Mouse (Mus musculus) stomach, postnatal 0 days (tissue): ENCODE measurements around the gene Clasp2. TPM values are rescaled to one million over a fixed set of nuclear protein-coding genes. Genes with fewer than 3 reads are reported as not detected.
"Not testable (repeated sequence)": the region's sequence is repeated elsewhere in the genome, so short reads cannot be mapped to it uniquely, and the experiment has no call there.

ENCODE experiments used
- ATAC-seq: fragments of 200-750 bp; cut with Nextera tagmentation; 2 replicates; pipeline ENCODE4 v1.8.0; 2017; ENCODE audit not compliant: low FRiP score, low TSS enrichment
- DNase-seq: peaks from one replicate; pipeline ENCODE4 v3.0.0-alpha.2; 2016; ENCODE audit warnings: low spot score
- H3K27ac ChIP-seq: fragments of 300-500 bp; sonication (generic); replicated peaks from 2 replicates; pipeline ENCODE4 v1.5.1; 2014; ENCODE audit warnings: mild to moderate bottlenecking, control low read depth
- H3K27me3 ChIP-seq: fragments of 300-500 bp; sonication (generic); 2 replicates; pipeline ENCODE4 v1.6.1; 2014; ENCODE audit warnings: low read length; ENCODE audit not compliant: control insufficient read depth, insufficient read depth
- H3K36me3 ChIP-seq: fragments of 300-500 bp; sonication (generic); 2 replicates; pipeline ENCODE4 v1.6.1; 2014; ENCODE audit warnings: low read length, mixed read lengths; ENCODE audit not compliant: control insufficient read depth, insufficient read depth
- H3K4me1 ChIP-seq: fragments of 300-500 bp; sonication (generic); replicated peaks from 2 replicates; pipeline ENCODE4 v1.6.1; 2014; ENCODE audit warnings: antibody characterized with exemption; ENCODE audit not compliant: control insufficient read depth, insufficient read depth
- H3K4me2 ChIP-seq: fragments of 300-500 bp; sonication (generic); replicated peaks from 2 replicates; pipeline ENCODE4 v1.6.1; 2014; ENCODE audit warnings: low read depth, mild to moderate bottlenecking, control low read depth, moderate library complexity
- H3K4me3 ChIP-seq: fragments of 300-500 bp; sonication (generic); 2 replicates; pipeline ENCODE4 v1.5.1; 2014; ENCODE audit warnings: low read depth, low read length, control low read depth
- H3K9ac ChIP-seq: fragments of 300-500 bp; sonication (generic); 2 replicates; pipeline ENCODE4 v1.6.1; 2014; ENCODE audit warnings: mild to moderate bottlenecking, low read length, control low read depth, mixed read lengths
- H3K9me3 ChIP-seq: fragments of 300-500 bp; sonication (generic); 2 replicates; pipeline ENCODE4 v1.6.1; 2016; ENCODE audit warnings: low read length; ENCODE audit not compliant: control insufficient read depth
- CTCF ChIP-seq: IDR thresholded peaks from 2 replicates; pipeline ENCODE4 v1.5.1; 2016; ENCODE audit warnings: antibody characterized with exemption, low read depth, mild to moderate bottlenecking, moderate library complexity
- EP300 ChIP-seq: optimal IDR thresholded peaks from 2 replicates; pipeline ENCODE3; 2016; ENCODE audit warnings: antibody characterized with exemption
- WGBS: fragments of 180-500 bp; shearing (Covaris S2); extraction: QIAGEN DNeasy Blood & Tissue Kit; methylation state at CpG from one replicate; pipeline ENCODE4 v1.1.7; 2014; 5-methylcytosine and 5-hydroxymethylcytosine counted together
- polyA plus RNA-seq: library from polyadenylated mRNA; unstranded; fragments of >200 nt; fragmentation: Nextera tagmentation; extraction: Ambion mirVana; gene quantifications from 2 replicates; pipeline ENCODE4 v1.2.1, GENCODE M21; 2015

Clasp2 gene
- polyA plus RNA-seq, 1 experiment from 2014 or later = 8.6 TPM

DNA sequence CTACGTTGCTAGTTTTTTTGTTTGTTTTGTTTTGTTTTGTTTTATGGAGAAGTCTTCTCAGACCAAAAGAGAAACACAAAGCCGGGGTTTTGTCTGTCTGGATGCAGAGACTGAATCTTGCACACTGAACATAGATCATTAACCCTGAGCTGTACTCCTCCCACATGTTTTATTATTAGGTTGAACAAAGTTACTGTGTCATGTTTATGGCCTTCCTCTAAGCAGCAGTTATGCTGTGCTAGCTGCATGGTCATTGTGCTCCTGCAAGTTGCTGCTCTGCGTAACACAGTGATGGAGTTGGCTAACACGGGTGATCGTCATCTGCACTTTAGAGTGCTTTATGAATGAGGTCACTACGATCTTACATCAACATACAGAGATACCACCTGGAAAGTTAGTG lies 21.1 kb downstream of the Clasp2 start:
- Histone ChIP-seq H3K27ac (no peak overlapping the region), H3K4me2 (no peak overlapping the region), H3K27me3 (no peaks in the 10 kb centered on the region), H3K4me3 (no peak overlapping the region), H3K4me1 (no peaks in the 10 kb centered on the region), H3K36me3 (0 out of 2 replicates have a peak, but pooled peaks cover 2% of the 10 kb centered on the region), H3K9me3 (no peaks in the 10 kb centered on the region), H3K9ac (no peak overlapping the region)
- ATAC-seq (no peak), DNase-seq (no peak)
- 87% methylated on average over 6 of the region's 6 CpGs for WGBS
- TF ChIP-seq CTCF = no peak
- no peak for TF ChIP-seq EP300

DNA sequence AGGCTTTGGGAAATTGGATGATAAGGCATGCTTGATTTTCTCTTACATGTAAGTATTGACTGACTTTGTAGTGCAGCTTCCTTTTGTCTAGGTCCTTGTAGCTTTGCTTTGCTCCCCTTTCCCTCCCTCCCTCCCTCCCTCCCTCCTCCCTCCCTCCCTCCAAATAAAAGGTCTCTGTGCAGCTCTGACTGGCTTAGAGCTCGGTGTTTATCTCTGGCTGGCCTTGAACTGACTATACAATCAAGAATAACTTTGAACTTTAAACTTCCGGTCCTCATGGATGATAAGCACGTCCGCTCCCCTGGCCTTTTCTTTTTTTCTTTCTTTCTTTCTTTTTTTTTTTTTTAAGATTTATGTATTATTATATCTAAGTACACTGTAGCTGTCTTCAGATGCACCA lies 21.9 kb downstream of the Clasp2 start:
- ATAC-seq (no peak), DNase-seq (no peak)
- H3K27me3 ChIP-seq = no peaks in the 10 kb centered on the region
- H3K4me2 ChIP-seq = no peak overlapping the region
- no peaks in the 10 kb centered on the region for H3K9me3 ChIP-seq
- H3K4me3 ChIP-seq = no peak overlapping the region
- TF ChIP-seq EP300 = no peak
- no peak for TF ChIP-seq CTCF
- 69% methylated on average over 4 of the region's 4 CpGs for WGBS
- H3K9ac ChIP-seq = no peak overlapping the region
- no peak overlapping the region for H3K27ac ChIP-seq
- H3K4me1 ChIP-seq = no peaks in the 10 kb centered on the region
- 0 out of 2 replicates have a peak, but pooled peaks cover 2% of the 10 kb centered on the region for H3K36me3 ChIP-seq

DNA sequence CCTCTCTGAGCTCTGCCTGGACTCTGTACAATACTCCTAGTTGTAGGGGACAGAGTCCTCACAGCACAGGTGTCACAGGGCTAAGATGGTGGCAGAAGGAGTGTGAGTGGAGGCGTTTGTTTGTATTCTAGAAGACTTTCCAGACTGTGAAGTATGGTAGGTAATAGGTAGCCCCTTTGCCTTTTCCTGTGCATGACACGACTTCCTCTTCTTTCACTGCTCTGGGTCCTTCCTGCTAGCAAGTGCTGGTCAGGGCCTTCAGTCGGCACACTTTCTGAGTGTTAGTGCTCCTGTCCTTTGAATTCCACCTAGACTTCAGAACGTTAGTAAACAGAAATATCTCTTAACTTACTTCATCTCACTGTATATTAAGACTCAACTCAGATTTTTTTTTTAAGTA lies 29.4 kb downstream of the Clasp2 start:
- no peak for TF ChIP-seq CTCF
- no peak for TF ChIP-seq EP300
- H3K27ac ChIP-seq = no peak overlapping the region
- H3K9ac ChIP-seq = no peak overlapping the region
- no peak overlapping the region for H3K4me2 ChIP-seq
- ATAC-seq = no peak
- no peaks in the 10 kb centered on the region for H3K4me1 ChIP-seq
- 77% methylated on average over 4 of the region's 4 CpGs for WGBS
- H3K36me3 ChIP-seq = peaks cover 4% of the 10 kb centered on the region; the same call in 1 of the 2 replicates
- no peaks in the 10 kb centered on the region for H3K27me3 ChIP-seq
- no peak overlapping the region for H3K4me3 ChIP-seq
- no peak for DNase-seq
- H3K9me3 ChIP-seq = no peaks in the 10 kb centered on the region

DNA sequence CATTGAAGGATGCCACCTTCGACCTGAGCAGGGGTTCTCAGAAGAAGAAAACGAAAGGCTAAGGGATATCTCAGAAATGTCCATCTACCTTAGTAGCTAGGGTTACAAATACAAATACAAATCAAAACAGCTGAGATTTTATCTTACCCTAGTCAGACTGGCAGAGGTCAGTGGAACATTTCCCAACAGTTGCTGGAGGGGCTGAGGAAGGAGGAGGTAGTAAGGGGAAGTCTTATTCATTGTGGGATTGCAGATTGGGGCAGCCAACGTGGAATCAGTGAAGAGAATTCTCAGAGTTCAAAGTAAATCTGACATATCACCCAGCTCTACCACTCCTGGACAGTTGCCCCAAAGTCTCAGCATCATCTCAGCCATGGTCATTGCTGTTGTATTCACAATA lies 39.6 kb downstream of the Clasp2 start:
- Histone ChIP-seq H3K4me3 (no peak overlapping the region), H3K27ac (no peak overlapping the region), H3K27me3 (no peaks in the 10 kb centered on the region), H3K9ac (no peak overlapping the region), H3K4me2 (no peak overlapping the region), H3K36me3 (no peaks in the 10 kb centered on the region), H3K9me3 (no peaks in the 10 kb centered on the region), H3K4me1 (no peaks in the 10 kb centered on the region)
- no peak for TF ChIP-seq EP300
- no peak for TF ChIP-seq CTCF
- 73% methylated on average over 3 of the region's 3 CpGs for WGBS
- ATAC-seq (no peak), DNase-seq (no peak)

DNA sequence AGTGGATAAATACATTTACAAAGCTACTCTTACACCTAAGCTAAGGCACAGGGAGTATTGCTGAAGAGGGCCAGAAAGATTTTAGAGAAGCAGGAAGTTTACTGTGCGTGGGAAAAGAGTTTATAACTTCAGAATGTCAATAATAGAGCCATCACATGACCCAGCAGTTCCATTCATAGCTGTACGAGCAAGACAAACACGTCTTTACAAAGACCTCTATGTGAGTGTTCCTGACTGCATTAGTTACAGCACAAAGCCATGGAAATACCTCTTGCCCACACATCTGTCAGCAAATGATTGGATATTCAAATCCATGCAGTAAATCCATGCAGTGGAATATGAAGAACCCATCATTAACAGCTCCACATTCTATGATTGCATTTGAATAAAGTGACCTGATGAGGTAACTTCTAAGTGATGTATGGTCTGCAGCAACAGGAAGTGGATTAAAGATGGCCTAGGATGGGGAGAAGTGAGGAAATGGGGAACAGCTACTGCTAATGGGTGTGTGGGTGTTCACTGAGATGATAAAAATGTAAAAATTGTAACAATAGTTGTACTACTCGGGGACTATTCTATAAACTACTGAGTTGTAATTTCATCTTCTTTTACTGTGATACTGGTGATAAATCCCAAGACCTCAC lies 41.2 kb downstream of the Clasp2 start:
- no peaks in the 10 kb centered on the region for H3K4me1 ChIP-seq
- no peak for TF ChIP-seq EP300
- no peak for TF ChIP-seq CTCF
- H3K9ac ChIP-seq = no peak overlapping the region
- peak; percentile 76 for ATAC-seq
- no peak overlapping the region for H3K4me2 ChIP-seq
- WGBS = 40% methylated on average over 4 of the region's 4 CpGs
- H3K27me3 ChIP-seq = no peaks in the 10 kb centered on the region
- H3K9me3 ChIP-seq = no peaks in the 10 kb centered on the region
- no peaks in the 10 kb centered on the region for H3K36me3 ChIP-seq
- no peak overlapping the region for H3K4me3 ChIP-seq
- no peak overlapping the region for H3K27ac ChIP-seq
- no peak for DNase-seq

DNA sequence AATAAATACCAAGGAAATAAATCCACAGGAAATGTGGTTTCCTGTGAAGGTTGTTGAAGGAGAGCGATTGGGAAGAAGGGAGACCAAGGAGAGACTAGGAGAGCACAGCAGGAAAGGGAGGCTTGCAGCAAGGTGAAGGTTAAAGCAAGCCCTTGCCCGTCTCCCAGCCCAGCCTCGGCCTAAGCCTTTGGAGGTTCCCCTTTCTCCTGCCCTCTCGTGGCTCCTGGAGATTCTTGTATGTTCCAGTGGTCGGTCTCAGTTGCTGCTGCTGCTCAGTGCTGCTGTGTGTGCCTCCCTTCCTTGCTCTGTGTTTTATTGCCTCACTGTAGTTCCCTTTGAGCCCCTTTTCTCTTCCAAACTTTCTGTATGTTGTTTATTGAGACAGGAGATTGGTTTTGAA lies 42.4 kb downstream of the Clasp2 start:
- H3K9me3 ChIP-seq = no peaks in the 10 kb centered on the region
- no peaks in the 10 kb centered on the region for H3K27me3 ChIP-seq
- DNase-seq (no peak), ATAC-seq (no peak)
- 54% methylated on average over 5 of the region's 5 CpGs for WGBS
- H3K9ac ChIP-seq = no peak overlapping the region
- no peaks in the 10 kb centered on the region for H3K36me3 ChIP-seq
- H3K27ac ChIP-seq = no peak overlapping the region
- TF ChIP-seq EP300 (no peak), CTCF (no peak)
- no peak overlapping the region for H3K4me3 ChIP-seq
- no peaks in the 10 kb centered on the region for H3K4me1 ChIP-seq
- H3K4me2 ChIP-seq = no peak overlapping the region

DNA sequence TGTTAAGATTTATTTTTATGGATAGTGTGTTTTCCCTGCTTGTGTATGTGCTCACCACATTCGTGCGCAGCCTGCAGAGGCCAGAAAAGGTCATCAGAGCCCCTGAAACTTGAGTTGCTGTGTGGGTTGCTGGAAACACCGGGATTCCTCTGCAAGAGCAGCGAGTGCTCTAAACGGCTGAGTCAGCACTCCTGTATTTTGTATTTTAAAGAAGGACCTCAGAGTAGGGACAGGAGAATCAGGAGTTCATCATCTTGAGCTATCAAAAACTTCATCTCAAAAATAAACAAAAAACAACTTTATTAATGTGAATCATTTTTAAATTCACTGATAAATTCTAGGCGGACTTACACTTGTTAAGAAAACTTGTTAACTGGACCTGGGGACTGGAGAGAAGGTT lies 48.0 kb downstream of the Clasp2 start:
- not testable (repeated sequence) for H3K27me3 ChIP-seq, H3K9me3 ChIP-seq, H3K4me3 ChIP-seq, H3K4me1 ChIP-seq, H3K9ac ChIP-seq, ATAC-seq, H3K36me3 ChIP-seq, DNase-seq, H3K27ac ChIP-seq, H3K4me2 ChIP-seq
- 46% methylated on average over 4 of the region's 6 CpGs for WGBS
